Mouse (Mus musculus): Measurements from ENCODE around the gene Klrg2.

GRCm38 (mm10) chr6:38581711-38582110 is 55.3 kb downstream of the Klrg2 start:
- TF ChIP-seq CTCF (IDR thresholded peaks at IDR 0.05; ENCODE audit: low read depth) (no peak), EP300 (IDR thresholded peaks at IDR 0.05; ENCODE audit: low read depth) (no peak)
